Mouse (Mus musculus) liver, postnatal 0 days (tissue): ENCODE measurements around the gene Bcl10. TPM values are rescaled to one million over a fixed set of nuclear protein-coding genes. Genes with fewer than 3 reads are reported as not detected.

Experiments
- ATAC-seq: fragments of 200-750 bp; cut with Nextera tagmentation; 2 replicates; pipeline ENCODE4 v1.8.0; 2017; ENCODE audit warnings: mild to moderate bottlenecking, moderate library complexity
- DNase-seq: peaks from one replicate; pipeline ENCODE4 v3.0.0-alpha.2; 2016
- H3K27ac ChIP-seq: fragments of 300-500 bp; sonication (generic); 2 replicates; pipeline ENCODE4 v1.5.1; 2014; ENCODE audit warnings: antibody characterized with exemption, moderate library complexity, mild to moderate bottlenecking, low read depth
- H3K27me3 ChIP-seq: fragments of 300-500 bp; sonication (generic); 2 replicates; pipeline ENCODE4 v1.6.1; 2014; ENCODE audit warnings: low read length, control low read depth, mixed read lengths; ENCODE audit not compliant: insufficient read depth
- H3K36me3 ChIP-seq: fragments of 300-500 bp; sonication (generic); replicated peaks from 2 replicates; pipeline ENCODE4 v1.6.1; 2014; ENCODE audit warnings: mild to moderate bottlenecking, control low read depth, low read length, moderate library complexity, mixed read lengths; ENCODE audit not compliant: insufficient read depth
- H3K4me1 ChIP-seq: fragments of 300-500 bp; sonication (generic); 2 replicates; pipeline ENCODE4 v1.6.1; 2014; ENCODE audit warnings: antibody characterized with exemption, mild to moderate bottlenecking, control low read depth; ENCODE audit not compliant: insufficient read depth
- H3K4me2 ChIP-seq: fragments of 300-500 bp; sonication (generic); 2 replicates; pipeline ENCODE4 v1.6.1; 2014; ENCODE audit warnings: low read depth, mild to moderate bottlenecking, low read length, moderate library complexity, mixed read lengths
- H3K4me3 ChIP-seq: fragments of 300-500 bp; sonication (generic); 2 replicates; pipeline ENCODE4 v1.5.1; 2014; ENCODE audit warnings: low read depth, low read length
- H3K9ac ChIP-seq: fragments of 300-500 bp; sonication (generic); replicated peaks from 2 replicates; pipeline ENCODE4 v1.6.1; 2014; ENCODE audit warnings: mild to moderate bottlenecking, moderate library complexity
- H3K9me3 ChIP-seq: fragments of 300-500 bp; sonication (generic); 2 replicates; pipeline ENCODE4 v1.6.1; 2016; ENCODE audit warnings: mild to moderate bottlenecking, control low read depth, low read length, mixed read lengths
- CTCF ChIP-seq: sonication (generic); IDR thresholded peaks from 2 replicates; pipeline ENCODE4 v1.5.1; 2016; ENCODE audit warnings: antibody characterized with exemption, low read depth
- EP300 ChIP-seq: IDR thresholded peaks from 2 replicates; pipeline ENCODE4 v1.6.1; 2016; ENCODE audit warnings: antibody characterized with exemption, low read depth, mild to moderate bottlenecking
- WGBS: fragments of 180-500 bp; shearing (Covaris S2); extraction: QIAGEN DNeasy Blood & Tissue Kit; methylation state at CpG from one replicate; pipeline ENCODE4 v1.1.7; 2014; ENCODE audit not compliant: insufficient replicate concordance; 5-methylcytosine and 5-hydroxymethylcytosine counted together
- polyA plus RNA-seq: library from polyadenylated mRNA; unstranded; fragments of >200 nt; fragmentation: Nextera tagmentation; extraction: Ambion mirVana; gene quantifications from 2 replicates; pipeline ENCODE4 v1.2.1, GENCODE M21; 2015

Gene Bcl10
- polyA plus RNA-seq, 1 experiment from 2014 or later, result 20.9 TPM

DNA sequence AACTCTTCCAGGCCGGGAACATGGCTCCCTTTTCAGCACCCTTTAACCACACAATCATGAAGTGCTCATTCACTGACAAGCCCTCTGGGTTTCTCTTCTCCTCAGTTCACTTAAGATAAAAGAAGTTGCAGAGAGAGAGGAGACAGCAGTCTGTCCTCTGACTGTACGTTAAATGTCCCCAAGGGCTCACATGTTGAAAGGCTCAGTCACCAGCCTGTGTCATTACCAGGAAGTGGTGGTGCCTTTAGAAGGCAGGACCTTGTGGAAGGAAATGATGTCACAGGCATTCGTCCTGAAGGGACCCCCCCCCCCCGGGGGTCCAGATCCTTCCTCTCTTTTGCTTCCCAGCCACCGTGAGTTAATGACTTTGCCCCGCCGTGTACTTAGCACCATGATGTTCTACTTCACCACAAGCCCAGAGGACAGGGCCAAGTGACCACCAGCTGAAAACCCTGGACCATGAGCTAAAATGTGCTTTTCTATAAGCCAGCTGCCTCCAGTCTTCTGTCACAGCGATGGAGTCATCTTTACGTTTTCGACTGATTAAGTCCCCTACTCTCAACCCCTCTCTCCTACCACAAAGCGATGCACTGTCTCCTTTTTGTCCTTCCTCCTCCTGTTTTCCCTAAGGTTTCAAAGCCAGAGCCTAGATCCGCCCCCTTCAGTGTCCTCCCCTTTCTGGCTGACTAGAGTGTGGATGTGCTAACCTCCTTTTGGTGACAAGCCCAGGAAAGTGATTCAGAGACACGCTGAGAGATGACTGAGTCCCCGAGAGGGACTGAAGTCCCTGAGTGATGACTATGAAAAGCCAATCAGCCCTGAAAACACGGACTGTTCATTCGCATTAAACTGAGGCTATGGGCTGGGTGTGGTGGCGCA, 28.9 kb downstream of the Bcl10 start:
- Histone ChIP-seq H3K27me3 (no peaks in the 10 kb centered on the region), H3K9me3 (no peaks in the 10 kb centered on the region), H3K9ac (no peak overlapping the region), H3K36me3 (no peaks in the 10 kb centered on the region), H3K27ac (no peak overlapping the region), H3K4me3 (no peak overlapping the region), H3K4me1 (0 out of 2 replicates have a peak, but pooled peaks cover 8% of the 10 kb centered on the region), H3K4me2 (peak overlapping the region; percentile 56; the same call in 1 of the 2 replicates)
- DNase-seq (no peak), ATAC-seq (no peak)
- WGBS, result 60% methylated on average over 17 of the region's 17 CpGs
- TF ChIP-seq CTCF, result no peak
- no peak for TF ChIP-seq EP300

DNA sequence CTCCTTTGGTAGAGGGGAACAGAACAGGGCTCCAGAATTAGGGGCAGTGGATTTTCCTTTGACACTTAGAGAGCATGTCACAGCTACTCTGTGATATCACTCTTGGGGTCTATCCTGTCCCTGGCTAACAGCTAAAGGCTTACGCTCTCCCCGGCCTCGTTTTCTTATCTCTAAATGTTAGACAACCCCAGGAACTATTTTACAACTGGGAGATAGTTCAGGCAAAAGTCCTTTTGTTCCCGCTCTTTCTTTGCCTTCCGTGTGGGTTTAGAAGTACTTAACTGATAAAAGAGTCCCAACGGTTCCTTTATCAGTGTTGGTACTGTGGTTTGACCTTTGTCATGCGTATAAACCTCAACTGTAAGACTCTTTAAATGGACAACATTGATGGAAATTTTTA, 30.3 kb downstream of the Bcl10 start:
- Histone ChIP-seq H3K9ac (no peak overlapping the region), H3K4me1 (0 out of 2 replicates have a peak, but pooled peaks cover 8% of the 10 kb centered on the region), H3K27ac (no peak overlapping the region), H3K4me2 (no peak overlapping the region), H3K27me3 (no peaks in the 10 kb centered on the region), H3K9me3 (no peaks in the 10 kb centered on the region), H3K4me3 (no peak overlapping the region), H3K36me3 (no peaks in the 10 kb centered on the region)
- WGBS, result 28% methylated on average over 7 of the region's 7 CpGs
- TF ChIP-seq EP300 (peak; percentile 43; the same call in 1 of the 2 replicates), CTCF (no peak)
- no peak for ATAC-seq
- DNase-seq, result no peak

GRCm38 (mm10) chr3:145953411-145953810, 30.8 kb downstream of the Bcl10 start:
- no peak for TF ChIP-seq CTCF
- TF ChIP-seq EP300, result no peak
- DNase-seq (no peak), ATAC-seq (no peak)
- Histone ChIP-seq H3K36me3 (no peaks in the 10 kb centered on the region), H3K27ac (no peak overlapping the region), H3K4me2 (no peak overlapping the region), H3K4me1 (0 out of 2 replicates have a peak, but pooled peaks cover 8% of the 10 kb centered on the region), H3K9ac (no peak overlapping the region), H3K9me3 (no peaks in the 10 kb centered on the region), H3K27me3 (no peaks in the 10 kb centered on the region), H3K4me3 (no peak overlapping the region)
- 61% methylated on average over 2 of the region's 2 CpGs for WGBS

GRCm38 (mm10) chr3:145959824-145960223, 37.2 kb downstream of the Bcl10 start:
- Histone ChIP-seq H3K4me2 (no peak overlapping the region), H3K4me3 (no peak overlapping the region), H3K4me1 (peaks cover 10% of the 10 kb centered on the region), H3K27me3 (0 out of 2 replicates have a peak, but pooled peaks cover 4% of the 10 kb centered on the region), H3K27ac (no peak overlapping the region), H3K36me3 (no peaks in the 10 kb centered on the region), H3K9me3 (no peaks in the 10 kb centered on the region), H3K9ac (no peak overlapping the region)
- no peak for ATAC-seq
- no peak for TF ChIP-seq CTCF
- TF ChIP-seq EP300, result no peak
- WGBS, result 57% methylated on average over 1 of the region's 1 CpGs
- DNase-seq, result no peak

DNA sequence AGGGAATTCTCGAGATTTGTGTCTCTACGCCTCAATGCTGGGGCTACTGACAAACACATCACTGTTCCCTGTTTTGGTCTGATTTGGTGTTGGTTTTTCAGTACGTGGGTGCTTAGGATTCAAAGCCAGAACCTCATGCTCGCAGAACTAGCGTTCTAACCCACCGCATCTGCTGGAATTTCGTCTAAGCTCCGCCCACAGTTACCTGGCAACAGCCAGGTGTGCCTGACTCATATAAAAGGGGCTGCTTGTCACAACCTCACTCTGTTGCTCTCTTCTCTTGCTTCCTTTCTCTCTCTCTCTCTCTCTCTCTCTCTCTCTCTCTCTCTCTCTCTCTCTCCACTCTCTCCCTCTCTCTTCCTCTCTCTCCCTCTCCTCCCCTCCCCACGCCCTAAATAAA, 39.8 kb downstream of the Bcl10 start:
- Histone ChIP-seq H3K27ac (no peak overlapping the region), H3K4me3 (no peak overlapping the region), H3K4me1 (peaks cover 10% of the 10 kb centered on the region), H3K36me3 (no peaks in the 10 kb centered on the region), H3K9me3 (no peaks in the 10 kb centered on the region), H3K27me3 (0 out of 2 replicates have a peak, but pooled peaks cover 4% of the 10 kb centered on the region), H3K9ac (no peak overlapping the region), H3K4me2 (no peak overlapping the region)
- ATAC-seq (no peak), DNase-seq (no peak)
- TF ChIP-seq CTCF (no peak), EP300 (no peak)
- WGBS, result 53% methylated on average over 9 of the region's 9 CpGs

DNA sequence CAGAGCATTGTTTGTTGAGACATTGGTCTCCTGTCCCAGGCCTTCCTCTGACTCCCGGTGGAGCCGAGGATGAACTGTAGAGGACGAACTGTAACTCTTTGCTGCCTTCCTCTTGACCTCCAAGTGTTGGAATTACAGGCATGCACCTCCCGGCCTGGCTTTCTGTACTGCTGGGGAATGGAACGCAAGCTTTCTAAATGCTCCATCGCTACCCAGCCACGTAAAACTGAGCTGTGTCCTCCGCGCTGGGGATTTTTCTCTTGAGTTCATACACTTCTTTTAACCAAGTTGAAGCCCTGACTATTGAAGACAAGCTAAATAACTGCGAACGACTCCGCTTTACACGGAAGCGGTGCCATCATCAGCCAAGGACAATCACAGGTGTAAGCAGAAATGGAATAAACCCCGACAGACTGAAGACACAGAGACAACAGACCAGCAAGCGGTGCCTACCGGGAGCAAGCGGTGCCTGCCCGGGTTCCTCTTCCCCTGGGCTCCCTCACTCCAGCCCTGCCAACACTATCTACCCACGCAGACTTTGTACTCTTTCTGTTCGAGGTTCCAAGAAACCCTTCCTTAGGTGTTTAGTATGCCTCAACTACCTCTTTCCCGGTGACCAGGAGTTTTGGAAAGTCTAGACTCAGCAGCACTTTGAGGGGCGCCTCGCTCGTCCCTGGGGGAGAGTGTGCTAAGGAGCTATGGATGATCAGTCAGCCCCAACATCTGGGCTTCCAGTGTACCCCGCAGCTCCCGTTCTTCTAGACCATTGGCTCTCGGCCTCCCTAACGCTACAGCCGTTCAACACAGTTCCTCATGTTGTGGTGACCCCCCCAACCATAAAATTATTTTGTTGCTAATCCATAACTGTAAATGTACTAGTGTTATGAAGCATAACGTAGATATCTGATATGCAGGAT, 40.8 kb downstream of the Bcl10 start:
- peak overlapping the region; percentile 23; the same call in 1 of the 2 replicates for H3K9ac ChIP-seq
- WGBS, result 19% methylated on average over 31 of the region's 31 CpGs
- H3K4me1 ChIP-seq, result peaks cover 10% of the 10 kb centered on the region
- peak overlapping the region; percentile 55 for H3K4me2 ChIP-seq
- DNase-seq (no peak), ATAC-seq (peak; percentile 55)
- no peaks in the 10 kb centered on the region for H3K9me3 ChIP-seq
- 0 out of 2 replicates have a peak, but pooled peaks cover 4% of the 10 kb centered on the region for H3K27me3 ChIP-seq
- peak overlapping the region; percentile 53 for H3K27ac ChIP-seq
- TF ChIP-seq EP300 (no peak), CTCF (no peak)
- H3K4me3 ChIP-seq, result no peak overlapping the region
- no peaks in the 10 kb centered on the region for H3K36me3 ChIP-seq
